Mouse (Mus musculus) adrenal gland, postnatal 4 days (tissue): Measurements from ENCODE around the gene Tnfsf13b. TPM values are rescaled to one million over a fixed set of nuclear protein-coding genes. Genes with fewer than 3 reads are reported as not detected.

Experiments
- DNase-seq, 2 experiments: peaks; one replicate each; pipeline ENCODE4 v3.0.0; 2021 to 2022; ENCODE audit warnings: low spot score in 2 of 2, mixed read lengths in 2 of 2
- total RNA-seq, 2 experiments: library from RNA; stranded (reverse); gene quantifications; 2 replicates each; pipeline ENCODE4 v1.2.3; 2021

Tnfsf13b gene
- total RNA-seq, 2 experiments from 2014 or later = 6.6 to 7.7 TPM

- no peak for DNase-seq
Measured at GRCm38 (mm10) chr8:10043842-10044510, 37.7 kb downstream of the Tnfsf13b start.

GRCm38 (mm10) chr8:10045743-10046142 lies 39.5 kb downstream of the Tnfsf13b start:
- DNase-seq = no peak

- no peak for DNase-seq
Measured at GRCm38 (mm10) chr8:10049162-10049561, 42.9 kb downstream of the Tnfsf13b start.

- DNase-seq = no peak
Measured at GRCm38 (mm10) chr8:10051576-10051975, 45.3 kb downstream of the Tnfsf13b start.

GRCm38 (mm10) chr8:10053571-10053990 lies 47.3 kb downstream of the Tnfsf13b start:
- no peak for DNase-seq

GRCm38 (mm10) chr8:10061001-10061400 lies 54.7 kb downstream of the Tnfsf13b start:
- DNase-seq = no peak

GRCm38 (mm10) chr8:10066906-10067305 lies 60.6 kb downstream of the Tnfsf13b start:
- DNase-seq = no peak

GRCm38 (mm10) chr8:10067775-10068174 lies 61.5 kb downstream of the Tnfsf13b start:
- no peak for DNase-seq

- no peak for DNase-seq
Measured at GRCm38 (mm10) chr8:10072347-10072746, 66.1 kb downstream of the Tnfsf13b start.

Other genes with a start within 250 kb of the Tnfsf13b start
- 10 to 100 TPM; 20.7 to 22.4 TPM for gene Fam155a, start 235.3 kb upstream of the Tnfsf13b start, total RNA-seq
- gene Gm10217, start 142.2 kb upstream of the Tnfsf13b start, total RNA-seq = not detected
- 1 to 10 TPM; 4.2 to 5.3 TPM for gene Lig4, start 28.8 kb upstream of the Tnfsf13b start, total RNA-seq
- 10 to 100 TPM; 22.0 TPM for gene Abhd13, start 28.8 kb upstream of the Tnfsf13b start, total RNA-seq
- gene Myo16, start 147.4 kb downstream of the Tnfsf13b start, total RNA-seq = 1 to 10 TPM; 1.1 to 1.3 TPM